Mouse (Mus musculus) lung, postnatal 36 days (tissue): ENCODE measurements at regions not wholly inside any gene's neighbourhood (a gene's known extent, or its start where the extent isn't known, plus 50 kb on each side); places are given as distances from the start of the nearest gene placed in this dataset.
"Not testable (repeated sequence)": the region's sequence is repeated elsewhere in the genome, so short reads cannot be mapped to it uniquely, and the experiment has no call there.

ENCODE experiments used
- DNase-seq: peaks from one replicate; pipeline ENCODE4 v3.0.0; 2022; ENCODE audit warnings: mixed read lengths

GRCm38 (mm10) chr6:73676979-73677378, 207.5 kb upstream of the 4931417E11Rik start:
- DNase-seq = no peak

- no peak for DNase-seq
Observed at GRCm38 (mm10) chr6:73669401-73669800, 199.9 kb upstream of the 4931417E11Rik start.

- DNase-seq = no peak
Observed at GRCm38 (mm10) chr6:73658988-73659387, 189.5 kb upstream of the 4931417E11Rik start.

- DNase-seq = no peak
Observed at GRCm38 (mm10) chr6:73645378-73645777, 175.9 kb upstream of the 4931417E11Rik start.

- DNase-seq = no peak
Observed at GRCm38 (mm10) chr6:73644778-73645267, 175.4 kb upstream of the 4931417E11Rik start.

GRCm38 (mm10) chr6:73628600-73628999, 159.1 kb upstream of the 4931417E11Rik start:
- DNase-seq = no peak

GRCm38 (mm10) chr6:73626451-73626850, 157.0 kb upstream of the 4931417E11Rik start:
- DNase-seq = no peak

- DNase-seq = no peak
Observed at GRCm38 (mm10) chr6:73624211-73624610, 154.7 kb upstream of the 4931417E11Rik start.

GRCm38 (mm10) chr6:73621839-73622426, 152.5 kb upstream of the 4931417E11Rik start:
- DNase-seq = no peak

GRCm38 (mm10) chr6:73612266-73612665, 142.8 kb upstream of the 4931417E11Rik start:
- no peak for DNase-seq

- DNase-seq = no peak
Observed at GRCm38 (mm10) chr6:73611839-73612238, 142.4 kb upstream of the 4931417E11Rik start.

- no peak for DNase-seq
Observed at GRCm38 (mm10) chr6:73610048-73610624, 140.7 kb upstream of the 4931417E11Rik start.

- no peak for DNase-seq
Observed at GRCm38 (mm10) chr6:73587686-73588085, 118.2 kb upstream of the 4931417E11Rik start.

- DNase-seq = no peak
Observed at GRCm38 (mm10) chr6:73576708-73577107, 107.2 kb upstream of the 4931417E11Rik start.

GRCm38 (mm10) chr6:73560000-73560399, 90.5 kb upstream of the 4931417E11Rik start:
- no peak for DNase-seq

- DNase-seq = no peak
Observed at GRCm38 (mm10) chr6:73530559-73530958, 61.1 kb upstream of the 4931417E11Rik start.

GRCm38 (mm10) chr6:73530098-73530497, 60.6 kb upstream of the 4931417E11Rik start:
- no peak for DNase-seq

GRCm38 (mm10) chr6:73523658-73524057, 54.2 kb upstream of the 4931417E11Rik start:
- DNase-seq = peak; percentile 8

- DNase-seq = not testable (repeated sequence)
Observed at GRCm38 (mm10) chr6:73519894-73520293, 50.4 kb upstream of the 4931417E11Rik start.
